Mouse (Mus musculus): ENCODE results near the gene Six1. TPM values are rescaled to one million over a fixed set of nuclear protein-coding genes. Genes with fewer than 3 reads are reported as not detected.

Six1 gene
- total and polyA plus RNA-seq, 3 experiments: 1.9 to 2.5 (median 2.0) TPM

- H3K36me3 ChIP-seq (replicated peaks): no peaks in the 10 kb centered on the region
- H3K4me1 ChIP-seq (ENCODE audit: insufficient read depth, low read depth, low read length): peaks cover 29% of the 10 kb centered on the region
- TF ChIP-seq TAL1 (conservative IDR thresholded peaks at IDR 0.05; ENCODE audit: low read depth, low read length): no peak
- H3K27me3 ChIP-seq (ENCODE audit: insufficient read depth, low read length): peaks cover 80% of the 10 kb centered on the region
- no peak overlapping the region for H3K4me3 ChIP-seq (ENCODE audit: low read depth, low read length)
- ATAC-seq (ENCODE audit: extremely low read depth, insufficient number of reproducible peaks, low FRiP score, poor library complexity, severe bottlenecking) (no peak), DNase-seq (ENCODE audit: low spot score) (no peak)
- peaks cover 17% of the 10 kb centered on the region for H3K9me3 ChIP-seq (replicated peaks)
Measured at GRCm38 (mm10) chr12:73042903-73043302, 10.8 kb downstream of the Six1 start.

GRCm38 (mm10) chr12:73042406-73042805 lies 11.3 kb downstream of the Six1 start:
- H3K36me3 ChIP-seq (replicated peaks): no peaks in the 10 kb centered on the region
- peaks cover 17% of the 10 kb centered on the region for H3K9me3 ChIP-seq (replicated peaks)
- no peak overlapping the region for H3K4me3 ChIP-seq (ENCODE audit: low read depth, low read length)
- ATAC-seq (ENCODE audit: extremely low read depth, insufficient number of reproducible peaks, low FRiP score, poor library complexity, severe bottlenecking): no peak
- H3K27me3 ChIP-seq (ENCODE audit: insufficient read depth, low read length): peaks cover 78% of the 10 kb centered on the region
- peaks cover 29% of the 10 kb centered on the region for H3K4me1 ChIP-seq (ENCODE audit: insufficient read depth, low read depth, low read length)
- no peak for TF ChIP-seq CTCF (IDR thresholded peaks at IDR 0.05; ENCODE audit: low read depth, low read length)
- TF ChIP-seq GATA2 (IDR thresholded peaks at IDR 0.05; ENCODE audit: borderline replicate concordance, low read depth, low read length): no peak
- no peak for TF ChIP-seq TAL1 (conservative IDR thresholded peaks at IDR 0.05; ENCODE audit: low read depth, low read length)
- no peak for TF ChIP-seq GATA1 (IDR thresholded peaks at IDR 0.05; ENCODE audit: borderline replicate concordance, low read length)
- TF ChIP-seq POLR2AphosphoS5 (IDR thresholded peaks at IDR 0.05; ENCODE audit: insufficient replicate concordance, low read depth, low read length): no peak
- no peak for DNase-seq (ENCODE audit: low spot score)

GRCm38 (mm10) chr12:73041256-73041630 lies 12.4 kb downstream of the Six1 start:
- Histone ChIP-seq H3K27me3 (ENCODE audit: insufficient read depth, low read length) (peaks cover 68% of the 10 kb centered on the region), H3K4me3 (ENCODE audit: low read depth, low read length) (no peak overlapping the region), H3K4me1 (ENCODE audit: insufficient read depth, low read depth, low read length) (peaks cover 21% of the 10 kb centered on the region), H3K36me3 (replicated peaks) (no peaks in the 10 kb centered on the region), H3K9me3 (replicated peaks) (peaks cover 11% of the 10 kb centered on the region)
- no peak for ATAC-seq (ENCODE audit: extremely low read depth, insufficient number of reproducible peaks, low FRiP score, poor library complexity, severe bottlenecking)
- no peak for TF ChIP-seq POLR2AphosphoS5 (IDR thresholded peaks at IDR 0.05; ENCODE audit: insufficient replicate concordance, low read depth, low read length)
- no peak for TF ChIP-seq TAL1 (conservative IDR thresholded peaks at IDR 0.05; ENCODE audit: low read depth, low read length)
- TF ChIP-seq GATA1 (IDR thresholded peaks at IDR 0.05; ENCODE audit: borderline replicate concordance, low read length): no peak
- no peak for TF ChIP-seq GATA2 (IDR thresholded peaks at IDR 0.05; ENCODE audit: borderline replicate concordance, low read depth, low read length)
- no peak for TF ChIP-seq CTCF (IDR thresholded peaks at IDR 0.05; ENCODE audit: low read depth, low read length)
- DNase-seq (ENCODE audit: low spot score): no peak

- ATAC-seq (ENCODE audit: extremely low read depth, insufficient number of reproducible peaks, low FRiP score, poor library complexity, severe bottlenecking): no peak
- Histone ChIP-seq H3K9me3 (replicated peaks) (peaks cover 5% of the 10 kb centered on the region), H3K4me1 (ENCODE audit: insufficient read depth, low read depth, low read length) (peaks cover 16% of the 10 kb centered on the region), H3K4me3 (ENCODE audit: low read depth, low read length) (no peak overlapping the region), H3K36me3 (replicated peaks) (no peaks in the 10 kb centered on the region), H3K27me3 (ENCODE audit: insufficient read depth, low read length) (peaks cover 63% of the 10 kb centered on the region)
- TF ChIP-seq GATA2 (IDR thresholded peaks at IDR 0.05; ENCODE audit: borderline replicate concordance, low read depth, low read length) (no peak), GATA1 (IDR thresholded peaks at IDR 0.05; ENCODE audit: borderline replicate concordance, low read length) (no peak), CTCF (IDR thresholded peaks at IDR 0.05; ENCODE audit: low read depth, low read length) (no peak), TAL1 (conservative IDR thresholded peaks at IDR 0.05; ENCODE audit: low read depth, low read length) (no peak), POLR2AphosphoS5 (IDR thresholded peaks at IDR 0.05; ENCODE audit: insufficient replicate concordance, low read depth, low read length) (no peak)
- DNase-seq (ENCODE audit: low spot score): no peak
Measured at GRCm38 (mm10) chr12:73040563-73041255, 13.0 kb downstream of the Six1 start.

- DNase-seq (ENCODE audit: low spot score) (no peak), ATAC-seq (ENCODE audit: extremely low read depth, insufficient number of reproducible peaks, low FRiP score, poor library complexity, severe bottlenecking) (no peak)
- TF ChIP-seq GATA1 (IDR thresholded peaks at IDR 0.05; ENCODE audit: borderline replicate concordance, low read length) (no peak), POLR2AphosphoS5 (IDR thresholded peaks at IDR 0.05; ENCODE audit: insufficient replicate concordance, low read depth, low read length) (no peak), TAL1 (conservative IDR thresholded peaks at IDR 0.05; ENCODE audit: low read depth, low read length) (no peak), CTCF (IDR thresholded peaks at IDR 0.05; ENCODE audit: low read depth, low read length) (no peak), GATA2 (IDR thresholded peaks at IDR 0.05; ENCODE audit: borderline replicate concordance, low read depth, low read length) (no peak)
- Histone ChIP-seq H3K27me3 (ENCODE audit: insufficient read depth, low read length) (peaks cover 63% of the 10 kb centered on the region), H3K4me1 (ENCODE audit: insufficient read depth, low read depth, low read length) (peaks cover 10% of the 10 kb centered on the region), H3K9me3 (replicated peaks) (no peaks in the 10 kb centered on the region), H3K4me3 (ENCODE audit: low read depth, low read length) (no peak overlapping the region), H3K36me3 (replicated peaks) (no peaks in the 10 kb centered on the region)
Measured at GRCm38 (mm10) chr12:73039939-73040562, 13.6 kb downstream of the Six1 start.

GRCm38 (mm10) chr12:73038992-73039938 lies 14.4 kb downstream of the Six1 start:
- Histone ChIP-seq H3K4me3 (ENCODE audit: low read depth, low read length) (no peak overlapping the region), H3K27me3 (ENCODE audit: insufficient read depth, low read length) (peaks cover 58% of the 10 kb centered on the region), H3K4me1 (ENCODE audit: insufficient read depth, low read depth, low read length) (peaks cover 2% of the 10 kb centered on the region), H3K36me3 (replicated peaks) (no peaks in the 10 kb centered on the region), H3K9me3 (replicated peaks) (no peaks in the 10 kb centered on the region)
- no peak for TF ChIP-seq TAL1 (conservative IDR thresholded peaks at IDR 0.05; ENCODE audit: low read depth, low read length)
- TF ChIP-seq GATA1 (IDR thresholded peaks at IDR 0.05; ENCODE audit: borderline replicate concordance, low read length): no peak
- no peak for DNase-seq (ENCODE audit: low spot score)
- no peak for ATAC-seq (ENCODE audit: extremely low read depth, insufficient number of reproducible peaks, low FRiP score, poor library complexity, severe bottlenecking)
